Mouse (Mus musculus) heart, postnatal 14 days (tissue): ENCODE data around the gene Pgd. TPM values are rescaled to one million over a fixed set of nuclear protein-coding genes. Genes with fewer than 3 reads are reported as not detected.

ENCODE experiments used
- total RNA-seq, 2 experiments: library from RNA; stranded (reverse); gene quantifications; 2 replicates each; pipeline ENCODE4 v1.2.3; 2021

Gene Pgd
- total RNA-seq, 2 experiments from 2014 or later = 44.8 to 45.1 TPM

Other genes starting within 250 kb of the Pgd start
- gene Pex14, start 66.9 kb downstream of the Pgd start, total RNA-seq = 10 to 100 TPM; 20.5 to 21.7 TPM
- 10 to 100 TPM; 33.5 to 39.0 TPM for gene Dffa, start 62.6 kb downstream of the Pgd start, total RNA-seq
- under 1 TPM; 0.59 to 0.88 TPM for gene Cort, start 40.0 kb downstream of the Pgd start, total RNA-seq
- gene Cenps, start 29.1 kb downstream of the Pgd start, total RNA-seq = 1 to 10 TPM; 9.2 to 9.3 TPM
- 100 to 1,000 TPM; 134 to 138 TPM for gene Kif1b, start 140.9 kb upstream of the Pgd start, total RNA-seq